Mouse (Mus musculus) right cerebral cortex, adult 2 months (tissue): ENCODE measurements around the gene Olfr832.
"Not testable (repeated sequence)": the region's sequence is repeated elsewhere in the genome, so short reads cannot be mapped to it uniquely, and the experiment has no call there.

ENCODE experiments used
- DNase-seq, 2 experiments: peaks; one replicate each; pipeline ENCODE4 v3.0.0; 2021 to 2022; ENCODE audit warnings: low spot score in 2 of 2

Olfr832 gene

DNA sequence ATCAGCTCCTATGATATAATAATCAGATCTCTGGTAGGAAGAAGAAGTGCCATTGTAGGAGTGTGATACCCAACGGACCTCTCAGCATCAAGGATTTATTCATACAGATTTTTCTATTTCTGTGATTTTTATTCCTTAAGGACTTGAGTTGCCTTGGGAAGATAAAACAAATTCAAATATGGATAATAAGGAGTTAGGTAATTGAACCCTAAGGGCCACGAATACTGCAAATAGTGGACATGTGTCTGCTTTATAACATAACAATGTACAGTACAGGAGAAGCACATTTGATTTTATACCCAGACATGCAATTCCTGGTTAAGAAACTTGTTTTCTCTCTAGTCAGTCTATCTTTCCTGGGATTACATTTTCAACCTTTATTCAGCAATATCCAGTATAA lies at the start of gene Olfr832:
Gene Olfr832, plus strand, starts transcription at position 301 of the 400 bp plus-strand sequence.
- not testable (repeated sequence) for DNase-seq

DNA sequence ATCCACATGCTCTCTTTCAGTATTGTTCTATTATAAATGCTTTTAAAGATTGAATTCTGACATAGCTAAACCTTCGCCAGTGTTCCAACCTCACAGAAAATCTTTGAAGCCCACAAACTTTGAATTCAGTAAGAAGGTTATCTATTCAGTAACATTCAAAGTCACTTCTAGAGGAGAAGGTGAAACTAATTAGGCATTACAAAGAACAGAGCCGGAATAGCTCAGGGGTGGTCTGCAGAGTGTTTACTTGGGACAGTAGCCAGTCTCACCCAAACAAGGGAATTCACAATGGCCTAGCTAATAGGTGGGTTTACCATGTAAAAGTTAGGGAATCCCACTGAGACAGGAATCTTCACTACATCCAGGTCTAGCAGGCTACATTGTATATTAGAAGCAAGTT lies 29.2 kb upstream of the Olfr832 start:
- not testable (repeated sequence) for DNase-seq

DNA sequence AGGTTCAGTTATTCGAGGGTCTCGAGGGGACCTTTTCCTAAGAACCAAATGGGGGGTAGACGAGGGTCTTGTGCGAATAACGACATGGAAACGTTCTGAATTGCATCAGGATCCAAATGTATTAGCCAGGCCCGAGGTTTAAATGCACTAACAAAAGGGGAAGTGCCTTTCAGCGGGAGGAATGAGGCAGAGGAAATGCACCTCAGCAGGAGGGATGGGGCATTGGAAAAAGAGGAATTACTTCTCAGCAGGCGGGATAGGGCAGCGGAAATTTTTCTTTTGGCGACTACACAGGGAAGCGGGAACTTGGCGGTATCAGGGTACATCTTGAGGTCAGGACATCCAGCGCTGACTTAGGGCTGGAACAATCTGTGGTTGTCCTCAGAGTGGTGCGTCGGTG lies 9.0 kb upstream of the Olfr832 start:
- DNase-seq: not testable (repeated sequence)

DNA sequence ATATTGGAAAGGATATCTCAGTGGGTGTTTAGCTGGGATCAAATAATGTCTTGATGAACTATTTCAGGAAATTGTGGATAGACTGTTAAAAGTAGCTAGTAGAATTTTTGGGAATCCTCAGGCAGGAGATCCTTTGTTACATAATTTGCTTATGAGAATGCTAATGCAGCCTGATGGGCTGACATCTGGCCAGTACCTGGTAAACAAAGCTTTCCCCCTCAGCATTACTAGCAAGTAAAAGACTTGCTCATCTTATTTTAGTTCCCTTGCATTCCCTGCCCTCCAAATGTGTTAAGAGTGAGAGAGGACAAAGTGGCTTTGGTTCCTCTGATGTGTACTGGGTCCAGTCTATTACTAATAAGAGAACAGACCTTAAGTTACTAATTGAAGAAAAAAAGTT lies 25.1 kb downstream of the Olfr832 start:
- no peak for DNase-seq

DNA sequence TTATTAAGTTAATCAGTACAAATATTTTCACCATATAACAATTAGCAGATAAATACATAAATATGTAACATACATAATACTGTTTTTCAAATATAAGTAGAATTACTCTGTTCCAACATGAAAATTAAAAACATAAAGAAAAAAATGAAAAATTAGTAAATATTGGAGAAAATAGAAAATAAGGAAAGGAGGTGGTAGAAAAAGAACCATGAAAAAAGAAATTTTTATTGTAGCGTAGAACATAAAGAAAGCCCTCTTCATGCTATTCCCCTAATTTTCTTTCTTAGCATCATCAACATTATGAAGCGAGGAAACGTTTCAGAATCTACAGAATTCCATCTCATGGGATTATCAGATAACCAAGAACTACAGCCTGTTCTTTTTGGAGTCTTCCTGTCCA lies 50.8 kb downstream of the Olfr832 start, which contains the start of gene Olfr834:
Gene Olfr834, plus strand, starts transcription at position 301 of the 400 bp plus-strand sequence.
- no peak for DNase-seq
